Mouse (Mus musculus) CH12.LX (cell line): Measurements from ENCODE around the gene Ssxa1. TPM values are rescaled to one million over a fixed set of nuclear protein-coding genes. Genes with fewer than 3 reads are reported as not detected.
"Not testable (repeated sequence)": the region's sequence is repeated elsewhere in the genome, so short reads cannot be mapped to it uniquely, and the experiment has no call there.

Experiments
- DNase-seq: peaks from one replicate; pipeline ENCODE4 v3.0.0-alpha.2; 2013; ENCODE audit errors: extremely low read depth
- H3K27ac ChIP-seq: 2 replicates; pipeline ENCODE4 v1.5.1; 2012; ENCODE audit warnings: low read depth, mild to moderate bottlenecking, control low read depth, moderate library complexity; ENCODE audit not compliant: insufficient read depth
- H3K27me3 ChIP-seq: replicated peaks from 2 replicates; pipeline ENCODE3; 2012; ENCODE audit warnings: inconsistent platforms
- H3K36me3 ChIP-seq, 2 experiments: replicated peaks in 1 of 2; 2 replicates each; pipeline versions ENCODE3 to v1.6.1; 2012; ENCODE audit warnings: inconsistent platforms in 1 of 2, low read length in 1 of 2, mild to moderate bottlenecking in 1 of 2, mixed read lengths in 1 of 2, moderate library complexity in 1 of 2; ENCODE audit not compliant: control insufficient read depth in 1 of 2, insufficient read depth in 1 of 2
- H3K4me1 ChIP-seq, 2 experiments: 2 replicates each; pipeline ENCODE4 v1.6.1; 2012; ENCODE audit warnings: inconsistent platforms in 1 of 2, moderate library complexity in 1 of 2; ENCODE audit not compliant: insufficient read depth in 2 of 2, control insufficient read depth in 1 of 2
- H3K4me2 ChIP-seq: 2 replicates; pipeline ENCODE4 v1.6.1; 2012; ENCODE audit warnings: low read depth, mild to moderate bottlenecking, control low read depth; ENCODE audit not compliant: poor library complexity, insufficient read depth, severe bottlenecking
- H3K4me3 ChIP-seq, 3 experiments: fragments of 150-350 bp in 1 of 3; sonication (generic) in 1 of 3; replicated peaks in 1 of 3; 2 replicates each; pipeline versions ENCODE3 to v1.5.1; 2011 to 2012; ENCODE audit warnings: low read depth in 2 of 3, low read length in 2 of 3, mild to moderate bottlenecking in 2 of 3, moderate library complexity in 2 of 3, control low read depth in 1 of 3, improper control_type of control experiment in 1 of 3, inconsistent platforms in 1 of 3, mixed read lengths in 1 of 3; ENCODE audit not compliant: poor library complexity in 1 of 3
- H3K79me2 ChIP-seq: replicated peaks from 2 replicates; pipeline ENCODE4 v1.6.1; 2012; ENCODE audit warnings: mild to moderate bottlenecking, moderate library complexity; ENCODE audit not compliant: control insufficient read depth, poor library complexity, insufficient read depth, severe bottlenecking; ENCODE audit errors: extremely low read depth
- H3K9ac ChIP-seq: 2 replicates; pipeline ENCODE4 v1.6.1; 2012; ENCODE audit warnings: low read depth, mild to moderate bottlenecking, control low read depth, moderate library complexity; ENCODE audit not compliant: insufficient read depth
- H3K9me3 ChIP-seq: replicated peaks from 2 replicates; pipeline ENCODE3; 2012; ENCODE audit warnings: low read length, inconsistent platforms, mixed read lengths
- CHD1 ChIP-seq: IDR thresholded peaks from 2 replicates; pipeline ENCODE4 v1.6.1; 2012; ENCODE audit warnings: low read depth, low read length, improper control_type of control experiment, inconsistent platforms
- CHD2 ChIP-seq: IDR thresholded peaks from 2 replicates; pipeline ENCODE4 v1.6.1; 2011; ENCODE audit warnings: low read length, improper control_type of control experiment
- CTCF ChIP-seq, 2 experiments: IDR thresholded peaks in 1 of 2; conservative IDR thresholded peaks in 1 of 2; 2 replicates each; pipeline ENCODE4 v1.5.1; 2011 to 2012; ENCODE audit warnings: low read depth in 2 of 2, low read length in 2 of 2, improper control_type of control experiment in 1 of 2, inconsistent platforms in 1 of 2, mild to moderate bottlenecking in 1 of 2, moderate library complexity in 1 of 2
- E2F4 ChIP-seq: IDR thresholded peaks from 2 replicates; pipeline ENCODE4 v1.6.1; 2011; ENCODE audit warnings: low read depth, low read length, improper control_type of control experiment; ENCODE audit not compliant: insufficient replicate concordance
- ELF1 ChIP-seq: IDR thresholded peaks from 2 replicates; pipeline ENCODE4 v1.6.1; 2014; ENCODE audit warnings: low read depth, mild to moderate bottlenecking, inconsistent platforms, low read length, improper control_type of control experiment
- JUN ChIP-seq: IDR thresholded peaks from 2 replicates; pipeline ENCODE4 v1.6.1; 2011; ENCODE audit warnings: low read depth, mild to moderate bottlenecking, low read length, improper control_type of control experiment, moderate library complexity; ENCODE audit not compliant: insufficient read depth
- KAT2A ChIP-seq: IDR thresholded peaks from 2 replicates; pipeline ENCODE4 v1.6.1; 2012; ENCODE audit warnings: low read length, improper control_type of control experiment, inconsistent platforms; ENCODE audit not compliant: insufficient replicate concordance
- MAFK ChIP-seq: IDR thresholded peaks from 2 replicates; pipeline ENCODE4 v1.6.1; 2011; ENCODE audit warnings: low read length, improper control_type of control experiment; ENCODE audit not compliant: insufficient replicate concordance
- MAZ ChIP-seq: IDR thresholded peaks from 2 replicates; pipeline ENCODE4 v1.6.1; 2012; ENCODE audit warnings: low read depth, mild to moderate bottlenecking, inconsistent platforms, low read length, improper control_type of control experiment, moderate library complexity
- NELFE ChIP-seq: IDR thresholded peaks from 2 replicates; pipeline ENCODE4 v1.6.1; 2011; ENCODE audit warnings: low read depth, low read length, improper control_type of control experiment
- NRF1 ChIP-seq: IDR thresholded peaks from 2 replicates; pipeline ENCODE4 v1.6.1; 2014; ENCODE audit warnings: low read depth, mild to moderate bottlenecking, inconsistent platforms, low read length, improper control_type of control experiment, moderate library complexity
- POLR2A ChIP-seq: IDR thresholded peaks from 2 replicates; pipeline ENCODE4 v1.6.1; 2011; ENCODE audit warnings: low read depth, mild to moderate bottlenecking, improper control_type of control experiment, low read length
- POLR2AphosphoS2 ChIP-seq: IDR thresholded peaks from 2 replicates; pipeline ENCODE4 v1.6.1; 2011; ENCODE audit warnings: low read depth, low read length, improper control_type of control experiment
- RCOR1 ChIP-seq: conservative IDR thresholded peaks from 2 replicates; pipeline ENCODE4 v1.6.1; 2012; ENCODE audit warnings: low read depth, mild to moderate bottlenecking, inconsistent platforms, low read length, improper control_type of control experiment
- SIN3A ChIP-seq: IDR thresholded peaks from 2 replicates; pipeline ENCODE4 v1.6.1; 2012; ENCODE audit warnings: low read length, improper control_type of control experiment, inconsistent platforms
- TBP ChIP-seq: conservative IDR thresholded peaks from 2 replicates; pipeline ENCODE4 v1.6.1; 2011; ENCODE audit warnings: low read depth, low read length, improper control_type of control experiment
- ZC3H11A ChIP-seq: IDR thresholded peaks from 2 replicates; pipeline ENCODE4 v1.6.1; 2012; ENCODE audit warnings: low read depth, mild to moderate bottlenecking, inconsistent platforms, low read length, improper control_type of control experiment
- ZMIZ1 ChIP-seq: IDR thresholded peaks from 2 replicates; pipeline ENCODE4 v1.6.1; 2012; ENCODE audit warnings: low read depth, mild to moderate bottlenecking, inconsistent platforms, low read length, improper control_type of control experiment
- dilution Hi-C: fragments of 300-500 bp; cut with MboI; formaldehyde crosslinking; loops from 2 replicates; pipeline ENCODE4 v1.14.3; 2020; ENCODE audit warnings: low sequenced_read_pairs; ENCODE audit not compliant: extremely low pct_unique_long_range_greater_than_20kb, extremely low pct_ligation_motif_present
- in situ Hi-C: fragments of 300-500 bp; cut with MboI; formaldehyde crosslinking; loops from 3 replicates; pipeline ENCODE4 v1.14.3; 2019; ENCODE audit warnings: low sequenced_read_pairs, low pct_ligation_motif_present, low pct_unique_long_range_greater_than_20kb, mixed read lengths
- polyA plus RNA-seq: library from polyadenylated mRNA; unstranded; fragments of >175 nt; gene quantifications from 2 replicates; pipeline ENCODE4 v1.2.1, GENCODE M21; 2012; ENCODE audit warnings: low read depth; ENCODE audit not compliant: insufficient read length
- total RNA-seq, 2 experiments: library from RNA; depleted of rRNA; stranded (reverse); fragments of 300-350 nt in 1 of 2; fragments of >200 nt in 1 of 2; gene quantifications; 2 replicates each; pipeline ENCODE4 v1.2.3; 2012 to 2014

Ssxa1 gene
- total and polyA plus RNA-seq, 3 experiments, result not detected

DNA sequence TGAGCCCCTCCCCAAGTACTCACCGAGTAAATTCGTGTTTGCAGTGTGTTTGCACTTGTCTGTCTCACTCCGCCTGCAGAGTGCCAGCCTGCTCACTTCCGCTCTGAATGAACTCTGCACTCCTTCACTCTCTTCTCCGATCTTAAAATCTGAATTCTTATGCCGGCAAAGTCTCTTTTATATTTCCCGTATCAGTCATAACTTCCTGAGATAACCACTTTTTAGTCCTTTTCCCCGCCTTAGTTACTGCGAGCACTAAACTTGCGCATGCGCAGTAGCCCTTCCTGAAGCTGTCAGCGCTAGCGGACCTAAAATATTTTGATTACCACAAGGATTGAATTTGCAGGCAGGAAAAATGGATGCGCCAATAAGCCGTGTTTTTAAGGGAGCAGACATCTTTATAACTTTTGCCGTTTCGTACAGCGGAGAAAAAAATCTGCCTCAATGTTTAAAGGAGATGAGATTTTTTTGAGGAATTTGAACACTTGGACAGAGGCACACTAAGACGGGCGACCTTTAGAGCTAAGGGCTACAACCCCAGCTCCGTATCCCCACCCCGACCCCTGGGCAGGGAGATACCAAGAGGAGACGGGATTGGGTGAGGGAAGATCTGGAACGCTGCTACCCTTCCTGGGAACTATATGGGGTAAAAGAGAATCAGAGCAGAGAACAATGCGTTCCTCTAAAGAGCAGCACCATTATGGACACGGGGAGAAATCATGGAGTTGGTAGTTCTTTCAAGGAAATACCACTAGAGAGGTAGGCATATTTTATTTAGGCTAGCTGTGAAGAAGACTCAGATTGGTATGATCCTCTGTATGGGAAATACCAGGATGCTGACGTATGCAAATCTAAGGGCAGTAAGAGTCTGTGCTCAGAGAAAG lies 26.4 kb upstream of the Ssxa1 start, which contains the start of gene Zfp300 (continued):
- TF ChIP-seq SIN3A (peak; percentile 34; the same call in 1 of the 2 replicates), ZC3H11A (no peak), ELF1 (no peak; the same call in none of the 2 replicates), CTCF (conservative IDR thresholded peaks at IDR 0.05 in 1 of 2, IDR thresholded peaks at IDR 0.05 in 1 of 2; ENCODE audit: low read depth in 2 of 2, low read length in 2 of 2) (no peak), POLR2AphosphoS2 (no peak), TBP (no peak), CHD2 (no peak), NRF1 (peak; percentile 95), NELFE (peak; percentile 55; the same call in 1 of the 2 replicates)
- TF ChIP-seq, all 38 proteins: peak for 7

GRCm38 (mm10) chrX:21089867-21090239 lies 25.8 kb upstream of the Ssxa1 start:
- Histone ChIP-seq H3K9ac (no peak overlapping the region), H3K4me3 (no peak overlapping the region)
- in situ Hi-C loops, result no loop called here

DNA sequence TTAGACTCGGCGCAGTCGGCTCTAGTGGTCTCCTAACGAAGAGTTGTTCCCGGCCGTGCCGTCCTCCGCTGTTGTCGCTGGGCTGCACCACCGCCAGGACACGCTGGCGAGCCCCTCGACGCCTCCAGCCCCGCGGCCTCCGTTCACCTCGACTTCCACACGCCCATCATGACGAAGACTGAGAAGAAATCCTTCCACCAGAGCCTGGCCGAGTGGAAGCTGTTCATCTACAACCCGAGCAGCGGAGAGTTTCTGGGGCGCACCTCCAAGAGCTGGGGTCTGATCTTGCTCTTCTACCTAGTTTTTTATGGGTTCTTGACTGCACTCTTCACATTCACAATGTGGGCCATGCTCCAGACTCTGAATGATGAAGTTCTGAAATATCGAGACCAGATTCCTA lies 31.1 kb downstream of the Ssxa1 start:
- H3K9me3 ChIP-seq, dilution Hi-C loops, H3K27me3 ChIP-seq, DNase-seq, H3K9ac ChIP-seq, H3K4me1 ChIP-seq, in situ Hi-C loops, H3K36me3 ChIP-seq, H3K79me2 ChIP-seq, H3K27ac ChIP-seq, H3K4me3 ChIP-seq, H3K4me2 ChIP-seq: not testable (repeated sequence)

More at GRCm38 (mm10) chrX:21089867-21090239, 25.8 kb upstream of the Ssxa1 start:
- Histone ChIP-seq H3K4me1 (no peaks in the 10 kb centered on the region; a peak in 1 of 4 replicates), H3K27me3 (no peaks in the 10 kb centered on the region), H3K9me3 (no peaks in the 10 kb centered on the region), H3K79me2 (no peaks in the 10 kb centered on the region), H3K4me2 (peak overlapping the region; percentile 91; the same call in 1 of the 2 replicates), H3K36me3 (no peaks in the 10 kb centered on the region), H3K27ac (no peak overlapping the region)
- dilution Hi-C loops, result no loop called here
- TF ChIP-seq ZMIZ1, result no peak
- TF ChIP-seq TBP, result no peak
- TF ChIP-seq MAFK, result no peak
- no peak for TF ChIP-seq E2F4
- no peak for TF ChIP-seq RCOR1
- TF ChIP-seq MAZ, result no peak
- TF ChIP-seq KAT2A, result no peak
- TF ChIP-seq CHD1, result no peak
- no peak for TF ChIP-seq NRF1
- TF ChIP-seq POLR2A, result no peak
- no peak for TF ChIP-seq JUN
- no peak for DNase-seq

Other genes with a start within 250 kb of the Ssxa1 start
- 0.13 TPM in 1 of 2 replicates, not detected in the other for gene Timp1, start 245.7 kb upstream of the Ssxa1 start, total RNA-seq (2012; rRNA removed)
- gene Timp1, start 245.7 kb upstream of the Ssxa1 start, total RNA-seq (2014; rRNA removed), result not detected in 2 replicates
- 0.36 and 0.49 TPM in 2 replicates for gene Timp1, start 245.7 kb upstream of the Ssxa1 start, polyA plus RNA-seq
- gene Syn1, start 194.8 kb upstream of the Ssxa1 start, total RNA-seq (2012; rRNA removed), result 0.17 and 0.38 TPM in 2 replicates
- 0.08 TPM in 1 of 2 replicates, not detected in the other for gene Syn1, start 194.8 kb upstream of the Ssxa1 start, total RNA-seq (2014; rRNA removed)
- 0.42 and 0.51 TPM in 2 replicates for gene Syn1, start 194.8 kb upstream of the Ssxa1 start, polyA plus RNA-seq
- 26.1 and 30.0 TPM in 2 replicates for gene Cfp, start 184.3 kb upstream of the Ssxa1 start, total RNA-seq (2012; rRNA removed)
- 23.0 and 24.2 TPM in 2 replicates for gene Cfp, start 184.3 kb upstream of the Ssxa1 start, total RNA-seq (2014; rRNA removed)
- 58.2 and 66.9 TPM in 2 replicates for gene Cfp, start 184.3 kb upstream of the Ssxa1 start, polyA plus RNA-seq
- gene Elk1, start 165.2 kb upstream of the Ssxa1 start, total RNA-seq (2012; rRNA removed), result 4.7 and 4.8 TPM in 2 replicates
- gene Elk1, start 165.2 kb upstream of the Ssxa1 start, total RNA-seq (2014; rRNA removed), result 3.5 and 4.0 TPM in 2 replicates
- gene Elk1, start 165.2 kb upstream of the Ssxa1 start, polyA plus RNA-seq, result 7.6 and 8.3 TPM in 2 replicates
- 38.8 and 44.5 TPM in 2 replicates for gene Uxt, start 153.8 kb upstream of the Ssxa1 start, total RNA-seq (2012; rRNA removed)
- 39.4 and 40.1 TPM in 2 replicates for gene Uxt, start 153.8 kb upstream of the Ssxa1 start, total RNA-seq (2014; rRNA removed)
- 39.2 and 42.3 TPM in 2 replicates for gene Uxt, start 153.8 kb upstream of the Ssxa1 start, polyA plus RNA-seq
- 2.2 and 2.6 TPM in 2 replicates for gene Zfp182, start 53.5 kb upstream of the Ssxa1 start, total RNA-seq (2012; rRNA removed)
- gene Zfp182, start 53.5 kb upstream of the Ssxa1 start, total RNA-seq (2014; rRNA removed), result 7.3 and 9.9 TPM in 2 replicates
- gene Zfp182, start 53.5 kb upstream of the Ssxa1 start, polyA plus RNA-seq, result 4.1 and 4.5 TPM in 2 replicates
- not detected in 2 replicates for gene Spaca5, start 47.4 kb upstream of the Ssxa1 start, total RNA-seq (2012; rRNA removed)
- not detected in 2 replicates for gene Spaca5, start 47.4 kb upstream of the Ssxa1 start, total RNA-seq (2014; rRNA removed)
- gene Spaca5, start 47.4 kb upstream of the Ssxa1 start, polyA plus RNA-seq, result not detected in 2 replicates
- 0.46 and 0.51 TPM in 2 replicates for gene Zfp300, start 26.3 kb upstream of the Ssxa1 start, total RNA-seq (2012; rRNA removed)
- gene Zfp300, start 26.3 kb upstream of the Ssxa1 start, total RNA-seq (2014; rRNA removed), result 0.46 and 1.1 TPM in 2 replicates
- gene Zfp300, start 26.3 kb upstream of the Ssxa1 start, polyA plus RNA-seq, result 0.30 and 0.46 TPM in 2 replicates
- not detected in 2 replicates for gene Gm21876, start 59.8 kb downstream of the Ssxa1 start, total RNA-seq (2012; rRNA removed)
- gene Gm21876, start 59.8 kb downstream of the Ssxa1 start, total RNA-seq (2014; rRNA removed), result not detected in 2 replicates
- gene Gm21876, start 59.8 kb downstream of the Ssxa1 start, polyA plus RNA-seq, result not detected in 2 replicates